Mouse (Mus musculus) megakaryocyte, embryonic 14.5 days (primary cell): ENCODE measurements around the gene Isg20.

Source experiments
- FLI1 ChIP-seq: IDR thresholded peaks from 2 replicates; pipeline ENCODE4 v1.6.1; 2012; ENCODE audit warnings: low read length, inconsistent platforms, mixed read lengths
- GATA1 ChIP-seq: IDR thresholded peaks from 3 replicates; pipeline ENCODE4 v1.6.1; 2012; ENCODE audit warnings: mixed read lengths, low read length, inconsistent platforms, borderline replicate concordance

DNA sequence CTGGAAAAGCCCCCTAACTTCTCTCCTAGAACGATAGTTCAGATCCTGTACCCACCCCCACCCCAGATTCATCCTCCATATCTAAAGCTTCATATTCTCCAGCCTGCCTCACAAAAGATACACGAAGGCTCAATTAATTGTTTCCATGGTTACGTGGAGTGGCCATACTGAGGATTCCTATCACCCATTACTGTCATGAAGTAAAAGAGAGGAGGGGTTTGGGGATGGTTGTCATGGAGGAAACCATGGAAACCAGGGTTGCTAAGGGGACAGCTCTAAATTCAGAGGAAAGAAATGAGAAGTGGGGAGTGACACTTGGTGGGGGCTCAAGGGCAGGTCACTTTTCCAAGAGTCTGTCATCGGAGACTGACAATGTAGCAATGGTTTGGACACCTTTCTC, 26.7 kb upstream of the Isg20 start:
- TF ChIP-seq GATA1 (no peak), FLI1 (no peak)
